Mouse (Mus musculus) liver, embryonic 11.5 days (tissue): ENCODE results near the gene Ifit1bl2. TPM values are rescaled to one million over a fixed set of nuclear protein-coding genes. Genes with fewer than 3 reads are reported as not detected.
A peak's percentile ranks its signal among the peaks of the same experiment; 100 is the strongest.

ENCODE experiments used
- ATAC-seq: fragments of 200-750 bp; cut with Nextera tagmentation; replicated peaks from 2 replicates; pipeline ENCODE4 v1.8.0; 2017; ENCODE audit warnings: moderate number of reproducible peaks, mild to moderate bottlenecking, moderate TSS enrichment, moderate library complexity; ENCODE audit not compliant: low FRiP score
- DNase-seq: peaks from one replicate; pipeline ENCODE4 v3.0.0-alpha.2; 2017; ENCODE audit warnings: low spot score
- H3K27ac ChIP-seq: fragments of 300-500 bp; sonication (generic); 2 replicates; pipeline ENCODE4 v1.5.1; 2014; ENCODE audit warnings: mild to moderate bottlenecking, low read depth, low read length, control low read depth
- H3K27me3 ChIP-seq: fragments of 300-500 bp; sonication (generic); replicated peaks from 2 replicates; pipeline ENCODE4 v1.6.1; 2014; ENCODE audit warnings: low read length, mixed read lengths; ENCODE audit not compliant: control insufficient read depth, insufficient read depth
- H3K36me3 ChIP-seq: fragments of 300-500 bp; sonication (generic); 2 replicates; pipeline ENCODE4 v1.6.1; 2014; ENCODE audit warnings: mild to moderate bottlenecking, low read length, moderate library complexity, mixed read lengths; ENCODE audit not compliant: control insufficient read depth, insufficient read depth
- H3K4me1 ChIP-seq: fragments of 300-500 bp; sonication (generic); replicated peaks from 2 replicates; pipeline ENCODE4 v1.6.1; 2014; ENCODE audit warnings: low read length, mixed read lengths; ENCODE audit not compliant: control insufficient read depth, insufficient read depth
- H3K4me2 ChIP-seq: fragments of 300-500 bp; sonication (generic); 2 replicates; pipeline ENCODE4 v1.6.1; 2014; ENCODE audit warnings: mild to moderate bottlenecking, control low read depth, moderate library complexity
- H3K4me3 ChIP-seq: fragments of 300-500 bp; sonication (generic); 2 replicates; pipeline ENCODE4 v1.5.1; 2014; ENCODE audit warnings: low read depth, low read length, control low read depth
- H3K9ac ChIP-seq: fragments of 300-500 bp; sonication (generic); 2 replicates; pipeline ENCODE4 v1.6.1; 2014; ENCODE audit warnings: low read depth, low read length, control low read depth
- H3K9me3 ChIP-seq: fragments of 300-500 bp; sonication (generic); 2 replicates; pipeline ENCODE4 v1.6.1; 2016; ENCODE audit warnings: low read length, inconsistent platforms, mixed read lengths; ENCODE audit not compliant: control insufficient read depth
- WGBS: fragments of 180-500 bp; shearing (Covaris S2); extraction: QIAGEN DNeasy Blood & Tissue Kit; methylation state at CpG from one replicate; pipeline ENCODE4 v1.1.7; 2014; 5-methylcytosine and 5-hydroxymethylcytosine counted together
- polyA plus RNA-seq: library from polyadenylated mRNA; unstranded; fragments of >200 nt; fragmentation: Nextera tagmentation; extraction: Ambion mirVana; gene quantifications from 2 replicates; pipeline ENCODE4 v1.2.1, GENCODE M21; 2014

Ifit1bl2 gene
- polyA plus RNA-seq, result not detected in 2 replicates

DNA sequence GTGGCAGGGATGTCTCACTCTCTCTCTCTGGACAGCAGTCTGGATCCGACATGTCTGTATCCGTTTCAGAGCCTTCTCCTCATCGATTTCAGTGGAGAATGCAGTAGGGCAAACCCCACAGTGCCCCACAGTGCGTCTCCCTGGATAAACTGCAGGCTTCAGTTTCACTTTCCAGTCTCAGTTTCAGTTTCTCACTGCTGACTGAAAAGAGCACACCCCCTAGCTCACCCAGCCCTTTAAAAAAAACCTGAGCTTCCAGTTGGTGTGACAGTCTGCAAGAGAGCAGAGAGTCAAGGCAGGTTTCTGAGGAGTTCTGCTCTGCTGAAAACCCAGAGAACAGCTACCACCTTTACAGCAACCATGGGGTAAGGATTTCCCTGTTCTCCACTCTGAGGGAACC, at the start of gene Ifit1bl2, which contains the start of gene Ifit1:
TSS of gene Ifit1bl2 (minus strand) at position 121 of the 400 bp plus-strand sequence.
TSS of gene Ifit1 (plus strand) at position 249 of the 400 bp plus-strand sequence.
- H3K4me3 ChIP-seq, result no peak within 1 kb of the TSS

DNA sequence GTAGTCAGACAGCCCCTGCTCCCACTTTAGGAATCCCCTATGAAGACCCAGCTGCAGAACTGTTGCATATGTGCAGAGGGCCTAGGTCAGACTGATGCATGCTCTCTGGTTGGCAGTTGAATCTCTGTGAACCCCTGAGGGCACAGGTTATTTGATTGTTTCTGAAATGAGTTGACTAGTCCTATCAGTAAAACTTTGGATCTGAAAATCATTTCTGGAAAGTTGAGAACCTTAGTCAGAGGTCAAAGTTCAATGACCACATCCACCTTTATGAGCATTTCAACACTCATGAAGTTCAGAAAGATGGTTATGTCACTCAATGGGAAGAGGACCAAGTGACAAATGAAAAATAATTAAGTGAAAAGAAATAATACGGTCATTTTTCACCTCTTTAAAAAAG, 45.0 kb upstream of the Ifit1bl2 start:
- WGBS, result 96% methylated on average over 1 of the region's 1 CpGs
- no peak overlapping the region for H3K4me3 ChIP-seq

More for the DNA sequence above, at the start of gene Ifit1bl2, which contains the start of gene Ifit1:
- H3K9ac ChIP-seq, result no peak within 1 kb of the TSS
- H3K27me3 ChIP-seq, result no peaks in the 10 kb centered on the region
- peak within 1 kb of the TSS; percentile 22 for H3K4me2 ChIP-seq
- WGBS, result 31% methylated on average over 4 of the region's 4 CpGs
- no peaks in the 10 kb centered on the region for H3K4me1 ChIP-seq
- H3K9me3 ChIP-seq, result no peaks in the 10 kb centered on the region
- no peaks in the 10 kb centered on the region for H3K36me3 ChIP-seq
- no peak for ATAC-seq
- DNase-seq, result no peak
- H3K27ac ChIP-seq, result no peak within 1 kb of the TSS

DNA sequence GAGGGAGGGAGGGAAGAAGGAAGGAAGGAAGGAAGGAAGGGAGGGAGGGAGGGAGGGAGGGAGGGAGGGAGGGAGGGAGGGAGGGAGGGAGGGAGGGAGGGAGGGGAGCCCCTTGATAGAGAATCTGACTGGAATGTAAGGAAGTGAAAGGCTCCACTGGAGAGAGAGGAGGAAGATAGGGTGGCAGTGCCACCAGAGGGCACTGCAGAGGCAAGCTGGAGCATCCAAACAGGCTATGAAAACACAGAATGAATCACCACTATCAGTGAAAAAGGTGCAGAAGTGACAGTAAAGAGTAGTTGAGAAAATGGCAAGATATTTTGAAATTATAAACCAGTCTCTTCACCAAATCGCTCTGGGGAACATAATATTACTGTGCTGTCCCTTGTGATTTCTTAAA, 44.3 kb upstream of the Ifit1bl2 start:
- 54% methylated on average over 1 of the region's 1 CpGs for WGBS
- Histone ChIP-seq H3K4me1 (no peaks in the 10 kb centered on the region), H3K27ac (no peak overlapping the region), H3K4me2 (no peak overlapping the region), H3K27me3 (no peaks in the 10 kb centered on the region), H3K4me3 (no peak overlapping the region), H3K9me3 (no peaks in the 10 kb centered on the region), H3K9ac (no peak overlapping the region), H3K36me3 (no peaks in the 10 kb centered on the region)
- DNase-seq (no peak), ATAC-seq (no peak)

More for the DNA sequence above, 45.0 kb upstream of the Ifit1bl2 start:
- Histone ChIP-seq H3K9me3 (no peaks in the 10 kb centered on the region), H3K36me3 (no peaks in the 10 kb centered on the region), H3K4me1 (no peaks in the 10 kb centered on the region), H3K27ac (no peak overlapping the region), H3K27me3 (no peaks in the 10 kb centered on the region), H3K9ac (no peak overlapping the region), H3K4me2 (no peak overlapping the region)
- DNase-seq, result no peak
- no peak for ATAC-seq

DNA sequence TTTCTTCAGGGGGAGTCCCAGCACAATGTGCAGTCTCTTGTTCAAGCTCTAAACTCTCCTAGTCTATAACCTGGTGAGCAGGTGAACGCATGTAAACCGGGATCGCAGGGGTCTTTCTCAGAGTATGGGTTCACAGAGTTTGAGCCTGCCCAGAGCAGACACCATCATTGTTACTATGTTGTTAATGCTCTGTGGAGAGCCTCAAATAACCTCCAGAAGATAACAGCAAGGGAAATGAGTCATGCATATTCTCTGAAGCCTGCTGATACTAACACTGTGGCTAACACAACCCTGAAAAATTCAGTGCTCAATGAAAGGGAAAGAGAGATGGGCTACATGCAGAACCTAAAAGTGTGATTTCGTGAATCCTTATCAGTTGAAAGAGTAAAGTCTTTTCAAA, 37.9 kb upstream of the Ifit1bl2 start:
- Histone ChIP-seq H3K36me3 (no peaks in the 10 kb centered on the region), H3K9ac (no peak overlapping the region), H3K27ac (no peak overlapping the region), H3K4me2 (no peak overlapping the region), H3K27me3 (no peaks in the 10 kb centered on the region), H3K9me3 (no peaks in the 10 kb centered on the region), H3K4me3 (no peak overlapping the region), H3K4me1 (no peaks in the 10 kb centered on the region)
- ATAC-seq, result no peak
- DNase-seq, result no peak
- 55% methylated on average over 4 of the region's 4 CpGs for WGBS

DNA sequence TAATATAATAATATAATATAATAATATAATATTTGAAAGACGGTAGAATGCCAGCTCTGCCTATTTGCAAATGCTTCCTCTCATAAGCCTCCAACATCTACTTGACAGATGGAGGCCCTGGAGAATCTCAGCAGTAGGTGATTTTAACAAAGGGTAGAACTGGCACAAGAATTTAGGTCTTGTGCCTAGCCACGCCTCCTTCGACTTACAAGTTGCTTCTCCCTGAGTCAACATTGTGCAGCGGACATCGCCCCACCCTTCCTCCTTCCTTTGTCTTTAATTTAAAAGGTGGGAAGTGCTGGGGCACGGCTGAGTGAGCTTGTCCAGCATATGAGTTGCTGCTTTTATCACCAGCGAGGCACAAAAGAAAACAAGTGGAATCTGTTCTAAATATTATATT, 32.9 kb upstream of the Ifit1bl2 start:
- no peak overlapping the region for H3K9ac ChIP-seq
- no peak overlapping the region for H3K4me3 ChIP-seq
- DNase-seq (no peak), ATAC-seq (no peak)
- no peak overlapping the region for H3K4me2 ChIP-seq
- no peaks in the 10 kb centered on the region for H3K4me1 ChIP-seq
- 71% methylated on average over 7 of the region's 7 CpGs for WGBS
- no peaks in the 10 kb centered on the region for H3K36me3 ChIP-seq
- no peak overlapping the region for H3K27ac ChIP-seq
- H3K27me3 ChIP-seq, result no peaks in the 10 kb centered on the region
- H3K9me3 ChIP-seq, result no peaks in the 10 kb centered on the region

DNA sequence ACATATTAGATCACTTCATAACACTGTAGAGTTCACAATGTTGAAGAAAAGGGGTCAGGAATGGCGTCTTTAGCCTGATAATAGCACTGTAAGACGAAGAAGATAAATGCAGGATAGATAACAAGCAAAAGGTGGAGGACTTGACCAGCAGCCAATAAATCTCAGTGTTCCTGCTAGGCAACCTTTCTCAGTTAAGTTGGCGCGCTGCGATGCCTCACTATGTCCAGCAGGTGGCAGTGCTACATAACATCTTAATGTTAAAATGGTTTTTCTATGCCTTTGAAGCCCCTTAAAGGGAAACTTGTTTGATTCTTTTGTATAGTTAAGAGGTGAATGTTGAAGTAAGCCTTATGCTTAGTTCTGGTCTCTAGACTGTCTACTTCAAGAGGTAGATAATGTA, 25.6 kb upstream of the Ifit1bl2 start:
- ATAC-seq, result no peak
- H3K9me3 ChIP-seq, result no peaks in the 10 kb centered on the region
- DNase-seq, result no peak
- H3K27ac ChIP-seq, result no peak overlapping the region
- no peak overlapping the region for H3K4me3 ChIP-seq
- no peaks in the 10 kb centered on the region for H3K27me3 ChIP-seq
- H3K36me3 ChIP-seq, result no peaks in the 10 kb centered on the region
- WGBS, result 2% methylated on average over 5 of the region's 5 CpGs
- H3K4me1 ChIP-seq, result peaks cover 7% of the 10 kb centered on the region
- no peak overlapping the region for H3K4me2 ChIP-seq
- H3K9ac ChIP-seq, result no peak overlapping the region

DNA sequence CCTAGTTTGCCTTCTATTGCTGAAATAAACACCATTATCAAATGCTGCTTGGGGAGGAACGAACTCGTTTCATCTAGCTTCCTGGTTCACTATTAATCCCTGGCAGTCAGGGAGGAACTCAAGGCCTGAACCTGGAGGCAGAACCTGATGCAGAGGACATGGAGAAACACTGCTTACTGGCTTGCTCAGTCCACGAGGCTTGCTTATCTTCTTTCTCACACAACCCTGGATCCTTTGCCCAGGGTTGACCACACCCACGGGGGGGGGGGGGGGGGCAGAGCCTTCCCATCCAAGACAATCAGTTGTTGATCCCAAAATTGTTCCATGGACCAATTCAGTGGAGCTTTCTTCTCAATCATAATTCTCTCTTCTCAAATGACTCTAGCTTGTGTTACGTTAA, 22.2 kb upstream of the Ifit1bl2 start:
- no peak overlapping the region for H3K9ac ChIP-seq
- H3K36me3 ChIP-seq, result no peaks in the 10 kb centered on the region
- H3K27me3 ChIP-seq, result no peaks in the 10 kb centered on the region
- H3K27ac ChIP-seq, result no peak overlapping the region
- H3K9me3 ChIP-seq, result no peaks in the 10 kb centered on the region
- no peak overlapping the region for H3K4me3 ChIP-seq
- peak; percentile 74 for ATAC-seq
- peak overlapping the region; percentile 60; the same call in 1 of the 2 replicates for H3K4me2 ChIP-seq
- DNase-seq, result no peak
- H3K4me1 ChIP-seq, result peaks cover 7% of the 10 kb centered on the region
- 34% methylated on average over 5 of the region's 5 CpGs for WGBS

DNA sequence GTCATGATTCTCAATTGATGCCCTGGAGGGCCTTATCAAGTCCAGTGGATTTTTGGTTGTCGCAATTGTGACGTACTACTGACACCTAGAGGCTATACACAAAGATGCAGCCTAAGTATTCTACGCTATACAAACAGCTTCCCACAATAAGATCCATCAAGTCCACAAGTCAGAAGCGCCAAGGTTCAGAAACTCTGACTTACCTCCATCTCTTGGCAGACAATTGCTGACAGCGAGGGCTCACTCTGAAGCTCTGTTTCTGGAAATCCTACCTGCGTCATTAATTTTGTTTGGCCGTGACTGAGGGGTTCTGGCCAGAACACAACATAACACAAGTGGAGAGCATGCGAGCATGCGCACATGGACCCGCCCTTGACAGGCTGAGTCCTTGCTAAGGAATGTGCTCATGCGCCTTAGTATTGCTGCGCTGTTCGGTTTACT, 21.5 kb upstream of the Ifit1bl2 start:
- H3K9ac ChIP-seq, result peak overlapping the region; percentile 16; the same call in 1 of the 2 replicates
- H3K27me3 ChIP-seq, result no peaks in the 10 kb centered on the region
- no peaks in the 10 kb centered on the region for H3K9me3 ChIP-seq
- H3K4me3 ChIP-seq, result peak overlapping the region; percentile 35
- DNase-seq (peak; percentile 69), ATAC-seq (peak; percentile 86)
- WGBS, result 13% methylated on average over 13 of the region's 13 CpGs
- H3K4me1 ChIP-seq, result peaks cover 9% of the 10 kb centered on the region
- no peak overlapping the region for H3K27ac ChIP-seq
- H3K4me2 ChIP-seq, result peak overlapping the region; percentile 60
- no peaks in the 10 kb centered on the region for H3K36me3 ChIP-seq

DNA sequence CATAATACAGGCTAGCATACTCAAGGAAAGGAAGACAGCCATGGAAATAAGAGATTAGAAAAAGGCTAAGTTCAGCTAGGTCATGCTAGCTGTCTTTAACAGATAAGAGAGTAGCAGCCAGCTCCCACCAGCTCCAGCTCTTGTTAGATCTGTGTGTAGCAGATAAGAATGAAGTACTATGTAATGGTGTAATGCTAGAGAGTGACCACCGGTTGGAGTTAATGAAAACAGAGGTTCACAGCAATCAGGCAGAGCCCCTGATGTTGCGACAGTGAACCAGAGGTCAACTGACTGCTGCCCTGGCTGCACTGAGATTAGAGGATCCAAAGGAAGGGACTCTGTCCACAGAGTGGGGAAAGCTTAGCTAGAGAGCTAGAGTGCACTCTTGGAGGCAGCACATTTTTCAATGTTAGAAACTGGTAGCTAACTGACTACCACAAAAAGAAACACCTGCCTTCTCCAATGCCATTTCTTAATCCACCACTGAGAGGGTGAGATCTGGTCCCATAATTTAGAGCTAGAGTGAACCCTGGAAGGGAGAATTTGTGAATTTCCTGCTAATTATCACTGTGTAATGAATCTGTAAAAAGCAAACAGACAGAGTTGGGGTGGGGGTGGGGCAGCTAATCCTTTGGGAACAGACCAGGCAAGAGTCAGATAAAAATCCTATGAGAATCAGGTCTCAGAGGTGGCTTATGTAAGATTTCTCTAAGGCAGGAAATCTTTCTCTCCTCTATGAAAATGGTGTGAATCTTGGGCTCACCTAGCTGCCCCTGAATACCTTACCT, 16.2 kb upstream of the Ifit1bl2 start:
- peak; percentile 100 for ATAC-seq
- DNase-seq, result no peak
- no peak overlapping the region for H3K9ac ChIP-seq

More for the DNA sequence above, 16.2 kb upstream of the Ifit1bl2 start:
- no peak overlapping the region for H3K4me3 ChIP-seq
- 2% methylated on average over 2 of the region's 2 CpGs for WGBS
- H3K27ac ChIP-seq, result peak overlapping the region; percentile 65
- H3K27me3 ChIP-seq, result no peaks in the 10 kb centered on the region
- no peaks in the 10 kb centered on the region for H3K9me3 ChIP-seq
- H3K4me2 ChIP-seq, result peak overlapping the region; percentile 28
- peaks cover 15% of the 10 kb centered on the region for H3K4me1 ChIP-seq
- H3K36me3 ChIP-seq, result no peaks in the 10 kb centered on the region
